In genomic region chr17:49083594-49084380, GRCm38 (mm10) we compare ENCODE assay signal across 9 mouse cellular contexts.
A peak's percentile ranks its signal among the peaks of the same experiment; 100 is the strongest.
DNase-seq lines count a peak whose midpoint lies in the region; ATAC-seq lines count a peak whose summit lies in the region.
"Had no signal": no experiment of that assay in that cellular context is flagged by ENCODE, and none has a peak within 500 bp of the region (broad histone marks: within the 10 kb centered on the region; RNA-seq: fewer than 3 reads in every experiment).

No protein-coding gene starts in this region.

- ATAC-seq in kidney, embryonic 16.5 days (ENCODE audit: low FRiP score, low TSS enrichment) = no peak
- no peak for ATAC-seq in CD4-positive, CD25-positive, alpha-beta regulatory T cell, adult 4 months
- no peak for ATAC-seq in kidney, embryonic 15.5 days (replicated peaks; ENCODE audit: low FRiP score)

- H3K36me3 ChIP-seq in kidney, embryonic 16.5 days (ENCODE audit: insufficient read depth, low read length) = no peaks in the 10 kb centered on the region
- no peaks in the 10 kb centered on the region for H3K36me3 ChIP-seq in kidney, embryonic 15.5 days

- no peak overlapping the region for H3K27ac ChIP-seq in kidney, embryonic 16.5 days (ENCODE audit: low read length)
- H3K27ac ChIP-seq in kidney, embryonic 15.5 days = no peak overlapping the region

- no peak overlapping the region for H3K9ac ChIP-seq in kidney, embryonic 16.5 days (replicated peaks; ENCODE audit: low read length)
- no peak overlapping the region for H3K9ac ChIP-seq in kidney, embryonic 15.5 days

- H3K4me1 ChIP-seq in kidney, embryonic 16.5 days (ENCODE audit: insufficient read depth, low read length) = peaks cover 6% of the 10 kb centered on the region; the same call in 1 of the 2 replicates
- H3K4me1 ChIP-seq in kidney, embryonic 15.5 days = peaks cover 7% of the 10 kb centered on the region; the same call in 1 of the 2 replicates

- intact Hi-C loops in heart, postnatal 10 days (cut with DNase I) = no loop called here

- H3K4me3 ChIP-seq in kidney, embryonic 16.5 days (ENCODE audit: low read length) = no peak overlapping the region
- no peak overlapping the region for H3K4me3 ChIP-seq in kidney, embryonic 15.5 days (replicated peaks)
- H3K4me3 ChIP-seq: erythroblast, embryonic 14.5 days had no signal

- no peaks in the 10 kb centered on the region for H3K27me3 ChIP-seq in kidney, embryonic 16.5 days (ENCODE audit: insufficient read depth, low read length)
- no peaks in the 10 kb centered on the region for H3K27me3 ChIP-seq in kidney, embryonic 15.5 days

- 34% methylated on average over 9 of the region's 9 CpGs for WGBS in kidney, embryonic 16.5 days
- 42% methylated on average over 9 of the region's 9 CpGs for WGBS in kidney, embryonic 15.5 days

- DNase-seq in kidney, postnatal 4 days = peak; percentile 11 to 12
- peak; percentile 33 to 43 for DNase-seq in heart, postnatal 10 days
- DNase-seq in left cerebral cortex, adult 9 months (ENCODE audit: low spot score in 2 of 2) = peak; percentile 69 to 89
- peak; percentile 14 for DNase-seq in skeletal muscle tissue, adult 2 months (ENCODE audit: low read depth, low spot score)
- DNase-seq in c-Kit-positive CD71-positive TER-119-positive erythroid progenitor cells, embryonic 14.5 days (ENCODE audit: low spot score) = no peak

- H3K4me2 ChIP-seq in kidney, embryonic 16.5 days (replicated peaks; ENCODE audit: low read depth, low read length) = no peak overlapping the region
- no peak overlapping the region for H3K4me2 ChIP-seq in kidney, embryonic 15.5 days

- H3K9me3 ChIP-seq in kidney, embryonic 16.5 days (ENCODE audit: low read length) = no peaks in the 10 kb centered on the region
- H3K9me3 ChIP-seq in kidney, embryonic 15.5 days (replicated peaks) = no peaks in the 10 kb centered on the region
